ENCODE assay signal across 17 mouse cellular contexts in genomic region chr19:32258146-32258545, GRCm38 (mm10).
DNase-seq lines count a peak whose midpoint lies in the region; ATAC-seq lines count a peak whose summit lies in the region.
"Had no signal": no experiment of that assay in that cellular context is flagged by ENCODE, and none has a peak within 500 bp of the region (broad histone marks: within the 10 kb centered on the region; RNA-seq: fewer than 3 reads in every experiment).

No protein-coding gene starts in this region.

- ATAC-seq in midbrain, embryonic 15.5 days (replicated peaks): no peak
- ATAC-seq in CD4-positive, CD25-positive, alpha-beta regulatory T cell, adult 4 months: peak; percentile 13
- peak; percentile 8 for ATAC-seq in activated CD4-positive, CD25-positive, alpha-beta regulatory T cell, adult 4 months
- ATAC-seq: forebrain, embryonic 14.5 days; midbrain, embryonic 13.5 days had no signal

- peaks cover 43% of the 10 kb centered on the region for H3K4me1 ChIP-seq in midbrain, embryonic 10.5 days
- 0 out of 2 replicates have a peak, but pooled peaks cover 9% of the 10 kb centered on the region for H3K4me1 ChIP-seq in midbrain, embryonic 15.5 days

- DNase-seq in midbrain, embryonic 10.5 days (ENCODE audit: low spot score): no peak
- no peak for DNase-seq in lung, postnatal 10 days
- DNase-seq in kidney, adult 8-10 months: no peak
- DNase-seq: cerebellum, adult 18-20 months; gastrocnemius, postnatal 10 days; heart, postnatal 36 days; lung, embryonic 14.5 days had no signal

- H3K4me3 ChIP-seq in midbrain, embryonic 10.5 days: no peak overlapping the region
- H3K4me3 ChIP-seq in midbrain, embryonic 15.5 days: no peak overlapping the region
- H3K4me3 ChIP-seq in macrophage (ENCODE audit: inconsistent target): no peak overlapping the region
- H3K4me3 ChIP-seq: limb, embryonic 10.5 days; midbrain, embryonic 13.5 days; neural tube, embryonic 12.5 days had no signal

- H3K79me2 ChIP-seq in macrophage (ENCODE audit: inconsistent target): no peaks in the 10 kb centered on the region

- no peak overlapping the region for H3K9ac ChIP-seq in midbrain, embryonic 15.5 days
- H3K9ac ChIP-seq: lung, embryonic 14.5 days; midbrain, embryonic 13.5 days; neural tube, embryonic 12.5 days had no signal

- H3K27me3 ChIP-seq in midbrain, embryonic 10.5 days (ENCODE audit: low read depth, poor library complexity, severe bottlenecking): no peaks in the 10 kb centered on the region
- no peaks in the 10 kb centered on the region for H3K27me3 ChIP-seq in midbrain, embryonic 15.5 days (replicated peaks)
- H3K27me3 ChIP-seq: midbrain, embryonic 13.5 days; neural tube, embryonic 12.5 days had no signal

- H3K36me3 ChIP-seq in midbrain, embryonic 10.5 days: no peaks in the 10 kb centered on the region
- no peaks in the 10 kb centered on the region for H3K36me3 ChIP-seq in midbrain, embryonic 15.5 days (replicated peaks)
- no peaks in the 10 kb centered on the region for H3K36me3 ChIP-seq in macrophage (ENCODE audit: inconsistent target)
- H3K36me3 ChIP-seq: limb, embryonic 10.5 days; midbrain, embryonic 13.5 days; neural tube, embryonic 12.5 days had no signal

- 0 out of 2 replicates have a peak overlapping the region, but pooled peaks have one; percentile 3 for H3K27ac ChIP-seq in midbrain, embryonic 10.5 days (replicated peaks)
- H3K27ac ChIP-seq in midbrain, embryonic 15.5 days: no peak overlapping the region
- peak overlapping the region; percentile 65 for H3K27ac ChIP-seq in macrophage
- H3K27ac ChIP-seq: kidney, postnatal 0 days; limb, embryonic 10.5 days; midbrain, embryonic 13.5 days; neural tube, embryonic 12.5 days had no signal

- H3K9me3 ChIP-seq in midbrain, embryonic 10.5 days (replicated peaks): no peaks in the 10 kb centered on the region
- no peaks in the 10 kb centered on the region for H3K9me3 ChIP-seq in midbrain, embryonic 15.5 days
- H3K9me3 ChIP-seq: limb, embryonic 10.5 days; midbrain, embryonic 13.5 days; neural tube, embryonic 12.5 days had no signal

- no peak overlapping the region for H3K4me2 ChIP-seq in midbrain, embryonic 15.5 days
- H3K4me2 ChIP-seq: heart, embryonic 11.5 days; lung, embryonic 14.5 days; midbrain, embryonic 13.5 days; neural tube, embryonic 12.5 days had no signal

- WGBS in midbrain, embryonic 10.5 days: 73% methylated on average over 5 of the region's 5 CpGs
- WGBS in midbrain, embryonic 15.5 days: 69% methylated on average over 5 of the region's 5 CpGs
- 84% methylated on average over 5 of the region's 5 CpGs for WGBS in macrophage (ENCODE audit: missing documents)
